Mouse (Mus musculus) kidney, embryonic 14.5 days (tissue): ENCODE measurements around the gene 4930404N11Rik. TPM values are rescaled to one million over a fixed set of nuclear protein-coding genes. Genes with fewer than 3 reads are reported as not detected.
A peak's percentile ranks its signal among the peaks of the same experiment; 100 is the strongest.

Experiments used
- ATAC-seq: fragments of 200-750 bp; cut with Nextera tagmentation; 2 replicates; pipeline ENCODE4 v1.8.0; 2017; ENCODE audit warnings: moderate number of reproducible peaks, mild to moderate bottlenecking, moderate TSS enrichment, moderate library complexity; ENCODE audit not compliant: low FRiP score, low TSS enrichment
- H3K27ac ChIP-seq: fragments of 300-500 bp; sonication (generic); 2 replicates; pipeline ENCODE4 v1.5.1; 2014; ENCODE audit warnings: low read depth, mild to moderate bottlenecking, low read length, moderate library complexity, mixed read lengths
- H3K27me3 ChIP-seq: fragments of 300-500 bp; sonication (generic); 2 replicates; pipeline ENCODE4 v1.6.1; 2014; ENCODE audit warnings: mild to moderate bottlenecking, low read length; ENCODE audit not compliant: control insufficient read depth, insufficient read depth
- H3K36me3 ChIP-seq: fragments of 300-500 bp; sonication (generic); 2 replicates; pipeline ENCODE4 v1.6.1; 2014; ENCODE audit warnings: low read length, mixed read lengths; ENCODE audit not compliant: control insufficient read depth, insufficient read depth
- H3K4me1 ChIP-seq: fragments of 300-500 bp; sonication (generic); 2 replicates; pipeline ENCODE4 v1.6.1; 2014; ENCODE audit warnings: low read length, mixed read lengths; ENCODE audit not compliant: control insufficient read depth, insufficient read depth
- H3K4me2 ChIP-seq: fragments of 300-500 bp; sonication (generic); replicated peaks from 2 replicates; pipeline ENCODE4 v1.6.1; 2014; ENCODE audit warnings: low read depth, mild to moderate bottlenecking, low read length
- H3K4me3 ChIP-seq: fragments of 300-500 bp; sonication (generic); 2 replicates; pipeline ENCODE4 v1.5.1; 2014; ENCODE audit warnings: mild to moderate bottlenecking, low read length
- H3K9ac ChIP-seq: fragments of 300-500 bp; sonication (generic); 2 replicates; pipeline ENCODE4 v1.6.1; 2014; ENCODE audit warnings: low read depth, mild to moderate bottlenecking, low read length, moderate library complexity
- H3K9me3 ChIP-seq: fragments of 300-500 bp; sonication (generic); 2 replicates; pipeline ENCODE4 v1.6.1; 2016; ENCODE audit warnings: low read length; ENCODE audit not compliant: control insufficient read depth
- WGBS: fragments of 180-500 bp; shearing (Covaris S2); extraction: QIAGEN DNeasy Blood & Tissue Kit; methylation state at CpG from one replicate; pipeline ENCODE4 v1.1.7; 2014; 5-methylcytosine and 5-hydroxymethylcytosine counted together
- polyA plus RNA-seq: library from polyadenylated mRNA; unstranded; fragments of >200 nt; fragmentation: Nextera tagmentation; extraction: Ambion mirVana; gene quantifications from 2 replicates; pipeline ENCODE4 v1.2.1, GENCODE M21; 2014

The 4930404N11Rik gene
- polyA plus RNA-seq, 1 experiment from 2014 or later, result 0.30 TPM

DNA sequence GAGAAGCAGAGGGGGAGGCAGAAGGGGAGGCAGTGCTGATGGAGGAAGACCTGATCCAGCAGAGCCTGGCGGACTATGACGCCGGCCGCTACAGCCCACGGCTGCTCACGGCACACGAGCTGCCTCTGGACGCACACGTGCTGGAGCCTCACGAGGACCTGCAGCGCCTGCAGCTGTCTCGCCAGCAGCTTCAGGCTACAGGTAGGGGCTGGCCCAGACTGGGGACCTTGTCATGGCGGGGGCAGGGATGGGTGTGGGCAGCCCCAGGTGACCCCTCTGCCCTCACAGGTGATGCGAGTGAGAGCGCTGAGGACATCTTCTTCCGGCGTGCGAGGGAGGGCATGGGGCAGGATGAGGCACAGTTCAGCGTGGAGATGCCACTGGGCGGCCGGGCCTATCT lies 40.4 kb downstream of the 4930404N11Rik start:
- Histone ChIP-seq H3K9me3 (no peaks in the 10 kb centered on the region), H3K36me3 (peaks cover 51% of the 10 kb centered on the region)

DNA sequence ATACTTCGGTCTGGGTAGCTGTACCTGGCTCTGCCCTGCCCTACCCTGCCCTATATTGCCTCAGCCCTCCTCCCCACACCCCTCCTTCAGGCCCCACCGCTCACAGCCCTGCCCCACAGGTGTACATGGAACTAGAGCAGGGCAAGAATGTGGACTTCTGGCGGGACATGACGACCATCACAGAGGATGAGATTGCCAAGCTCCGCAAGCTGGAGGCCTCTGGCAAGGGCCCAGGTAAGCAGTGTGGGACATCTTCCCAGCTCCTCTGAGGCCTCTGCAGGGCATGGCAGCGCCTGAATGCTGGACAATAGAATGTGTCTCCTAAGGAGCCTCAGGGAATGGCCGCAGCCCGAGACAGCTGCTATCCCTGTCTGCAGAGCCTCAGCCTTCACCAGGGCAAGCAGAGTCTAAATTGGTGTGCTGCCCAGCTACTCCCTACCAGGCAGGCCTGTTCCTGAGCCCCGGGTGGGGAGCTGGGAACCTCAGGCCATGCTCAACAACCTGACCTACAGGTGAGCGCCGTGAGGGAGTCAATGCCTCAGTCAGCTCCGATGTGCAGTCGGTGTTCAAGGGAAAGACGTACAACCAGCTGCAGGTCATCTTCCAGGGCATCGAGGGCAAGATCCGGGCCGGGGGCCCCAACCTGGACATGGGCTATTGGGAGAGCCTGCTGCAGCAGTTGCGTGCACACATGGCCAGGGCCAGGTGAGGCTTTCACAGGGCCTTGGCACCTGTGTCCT lies 41.7 kb downstream of the 4930404N11Rik start:
- ATAC-seq, result no peak
- WGBS, result 95% methylated on average over 18 of the region's 18 CpGs
- H3K9ac ChIP-seq, result no peak overlapping the region
- no peak overlapping the region for H3K4me2 ChIP-seq
- H3K9me3 ChIP-seq, result no peaks in the 10 kb centered on the region
- no peak overlapping the region for H3K4me3 ChIP-seq
- H3K36me3 ChIP-seq, result peaks cover 53% of the 10 kb centered on the region
- H3K27ac ChIP-seq, result no peak overlapping the region
- H3K4me1 ChIP-seq, result peaks cover 15% of the 10 kb centered on the region
- H3K27me3 ChIP-seq, result no peaks in the 10 kb centered on the region

More for the DNA sequence above, 40.4 kb downstream of the 4930404N11Rik start:
- WGBS, result 93% methylated on average over 21 of the region's 21 CpGs
- no peaks in the 10 kb centered on the region for H3K27me3 ChIP-seq
- no peak overlapping the region for H3K9ac ChIP-seq
- H3K4me1 ChIP-seq, result peaks cover 16% of the 10 kb centered on the region; the same call in 1 of the 2 replicates
- no peak overlapping the region for H3K4me3 ChIP-seq
- no peak for ATAC-seq
- no peak overlapping the region for H3K4me2 ChIP-seq
- H3K27ac ChIP-seq, result no peak overlapping the region

DNA sequence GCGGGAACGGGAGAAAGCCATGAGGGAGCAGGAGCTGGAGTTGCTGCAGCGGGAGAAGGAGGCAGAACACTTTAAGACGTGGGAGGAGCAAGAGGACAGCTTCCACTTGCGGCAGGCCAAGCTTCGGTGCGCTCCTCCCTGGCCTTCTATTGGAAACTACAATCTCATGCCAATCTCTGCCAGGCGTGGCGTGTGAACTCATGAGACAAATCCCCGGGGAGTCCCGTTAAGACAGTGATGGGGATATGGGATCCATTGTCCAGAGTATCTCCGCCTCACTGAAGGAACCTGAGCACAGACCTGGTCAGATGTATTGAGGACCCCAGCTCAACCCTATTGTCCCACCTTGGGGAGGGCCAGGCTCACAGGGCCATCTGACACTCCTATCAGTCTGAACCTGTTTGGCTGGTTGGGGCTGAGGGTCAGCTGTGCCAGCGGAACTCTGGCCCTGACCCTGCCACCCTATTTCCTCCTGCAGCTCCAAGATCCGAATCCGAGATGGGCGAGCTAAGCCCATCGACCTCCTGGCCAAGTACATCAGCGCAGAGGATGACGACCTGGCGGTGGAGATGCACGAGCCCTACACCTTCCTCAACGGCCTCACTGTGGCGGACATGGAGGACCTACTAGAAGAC lies 42.4 kb downstream of the 4930404N11Rik start:
- peak overlapping the region; percentile 12; the same call in 1 of the 2 replicates for H3K9ac ChIP-seq
- no peaks in the 10 kb centered on the region for H3K27me3 ChIP-seq
- H3K9me3 ChIP-seq, result no peaks in the 10 kb centered on the region
- no peak overlapping the region for H3K4me3 ChIP-seq
- no peak overlapping the region for H3K4me2 ChIP-seq
- peaks cover 14% of the 10 kb centered on the region for H3K4me1 ChIP-seq
- no peak overlapping the region for H3K27ac ChIP-seq
- WGBS, result 94% methylated on average over 23 of the region's 23 CpGs
- ATAC-seq, result no peak
- H3K36me3 ChIP-seq, result peaks cover 58% of the 10 kb centered on the region

DNA sequence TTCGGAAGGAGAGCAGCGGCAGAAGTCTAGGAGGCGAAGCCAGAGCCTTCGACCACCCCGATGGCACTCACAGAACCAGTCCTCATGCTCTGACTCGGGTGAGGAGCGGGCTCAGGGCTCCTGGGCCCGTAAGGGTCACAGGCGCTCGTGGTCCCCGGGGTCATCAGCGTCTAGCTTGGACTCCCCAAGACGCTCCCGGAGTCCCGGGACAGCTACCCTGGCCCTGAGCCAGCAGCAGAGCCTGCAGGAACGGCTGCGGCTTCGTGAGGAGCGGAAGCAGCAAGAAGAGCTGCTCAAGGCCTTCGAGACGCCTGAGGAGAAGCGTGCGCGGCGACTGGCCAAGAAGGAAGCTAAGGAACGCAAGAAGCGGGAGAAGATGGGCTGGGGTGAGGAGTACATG lies 43.2 kb downstream of the 4930404N11Rik start:
- peaks cover 17% of the 10 kb centered on the region for H3K4me1 ChIP-seq

DNA sequence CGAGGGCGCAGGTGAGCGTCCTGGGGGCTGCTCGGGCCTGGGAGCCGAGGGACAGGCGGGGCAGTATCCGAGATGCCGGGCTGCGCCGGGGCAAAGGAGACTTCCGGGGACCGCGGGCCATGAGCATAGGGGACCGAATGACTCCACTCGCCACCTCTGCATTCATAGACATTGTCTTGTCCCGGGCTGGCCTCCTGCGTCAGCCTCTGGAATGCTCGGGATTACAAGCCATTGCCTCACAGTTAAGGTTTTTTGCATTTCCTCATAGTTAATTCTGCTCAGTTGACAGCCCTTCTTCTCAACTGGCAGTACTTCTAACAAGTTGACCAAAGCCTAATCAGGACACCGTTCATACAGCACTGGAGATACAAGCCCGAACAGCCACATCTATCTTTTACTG lies 44.2 kb downstream of the 4930404N11Rik start:
- peak overlapping the region; percentile 85 for H3K27ac ChIP-seq
- H3K4me2 ChIP-seq, result peak overlapping the region; percentile 70
- no peaks in the 10 kb centered on the region for H3K27me3 ChIP-seq
- H3K9ac ChIP-seq, result peak overlapping the region; percentile 93
- H3K4me3 ChIP-seq, result peak overlapping the region; percentile 99
- peaks cover 55% of the 10 kb centered on the region for H3K36me3 ChIP-seq
- no peaks in the 10 kb centered on the region for H3K9me3 ChIP-seq
- no peak for ATAC-seq
- WGBS, result 3% methylated on average over 20 of the region's 20 CpGs
- peaks cover 27% of the 10 kb centered on the region for H3K4me1 ChIP-seq

More for the DNA sequence above, 43.2 kb downstream of the 4930404N11Rik start:
- no peaks in the 10 kb centered on the region for H3K27me3 ChIP-seq
- H3K36me3 ChIP-seq, result peaks cover 63% of the 10 kb centered on the region
- 93% methylated on average over 27 of the region's 27 CpGs for WGBS
- no peak overlapping the region for H3K27ac ChIP-seq
- H3K9me3 ChIP-seq, result no peaks in the 10 kb centered on the region
- H3K4me2 ChIP-seq, result no peak overlapping the region
- no peak overlapping the region for H3K4me3 ChIP-seq
- H3K9ac ChIP-seq, result 0 out of 2 replicates have a peak overlapping the region, but pooled peaks have one; percentile 93
- no peak for ATAC-seq

DNA sequence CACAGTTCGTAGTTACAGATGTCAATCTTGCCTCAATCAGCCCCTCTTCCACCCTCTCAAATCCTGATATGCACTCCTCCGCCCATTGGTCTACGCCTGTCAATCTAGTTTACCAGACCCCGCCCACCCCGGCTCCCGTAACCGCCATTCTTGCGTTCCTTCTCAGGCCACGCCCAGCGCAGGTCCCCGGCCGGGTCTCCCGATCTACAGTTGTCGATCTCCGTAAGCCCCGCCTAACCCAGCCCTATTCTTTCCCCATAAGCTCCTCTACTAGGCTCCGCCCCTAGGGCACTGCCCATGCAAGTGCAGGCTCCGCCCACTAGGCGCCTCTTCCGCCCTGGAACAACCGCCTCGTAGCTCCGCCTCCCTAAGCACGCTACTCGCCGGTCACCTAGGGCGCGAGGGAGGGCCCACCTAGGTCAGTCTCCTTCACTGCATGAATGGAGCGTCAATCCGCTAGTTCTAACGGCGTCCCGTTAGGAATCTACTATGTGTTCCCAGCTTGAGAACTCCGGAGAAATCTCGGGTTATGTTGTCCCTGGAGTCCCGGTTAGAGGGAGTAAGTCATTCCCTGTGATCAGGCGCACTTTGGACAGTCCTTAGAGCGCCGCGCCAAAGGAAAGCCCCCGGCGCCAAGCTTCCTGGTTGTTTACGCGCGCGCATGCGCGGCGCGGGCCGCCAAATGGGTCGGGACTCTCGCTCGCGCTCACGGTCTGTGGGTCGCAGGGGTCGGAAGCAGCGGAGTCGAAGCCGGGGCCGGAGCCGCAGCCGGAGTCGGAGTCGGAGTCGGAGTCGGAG lies 44.9 kb downstream of the 4930404N11Rik start, which contains the start of gene Cactin:
TSS of gene Cactin (plus strand) at position 554 of the 798 bp plus-strand sequence.
- peaks cover 53% of the 10 kb centered on the region for H3K36me3 ChIP-seq
- H3K9ac ChIP-seq, result peak within 1 kb of the TSS; percentile 93
- no peaks in the 10 kb centered on the region for H3K27me3 ChIP-seq
- peak within 1 kb of the TSS; percentile 76 for H3K4me2 ChIP-seq
- under 1% methylated on average over 68 of the region's 68 CpGs for WGBS
- H3K4me1 ChIP-seq, result peaks cover 32% of the 10 kb centered on the region
- H3K9me3 ChIP-seq, result no peaks in the 10 kb centered on the region
- ATAC-seq, result peak; percentile 91
- H3K4me3 ChIP-seq, result peak within 1 kb of the TSS; percentile 99
- peak within 1 kb of the TSS; percentile 85 for H3K27ac ChIP-seq

DNA sequence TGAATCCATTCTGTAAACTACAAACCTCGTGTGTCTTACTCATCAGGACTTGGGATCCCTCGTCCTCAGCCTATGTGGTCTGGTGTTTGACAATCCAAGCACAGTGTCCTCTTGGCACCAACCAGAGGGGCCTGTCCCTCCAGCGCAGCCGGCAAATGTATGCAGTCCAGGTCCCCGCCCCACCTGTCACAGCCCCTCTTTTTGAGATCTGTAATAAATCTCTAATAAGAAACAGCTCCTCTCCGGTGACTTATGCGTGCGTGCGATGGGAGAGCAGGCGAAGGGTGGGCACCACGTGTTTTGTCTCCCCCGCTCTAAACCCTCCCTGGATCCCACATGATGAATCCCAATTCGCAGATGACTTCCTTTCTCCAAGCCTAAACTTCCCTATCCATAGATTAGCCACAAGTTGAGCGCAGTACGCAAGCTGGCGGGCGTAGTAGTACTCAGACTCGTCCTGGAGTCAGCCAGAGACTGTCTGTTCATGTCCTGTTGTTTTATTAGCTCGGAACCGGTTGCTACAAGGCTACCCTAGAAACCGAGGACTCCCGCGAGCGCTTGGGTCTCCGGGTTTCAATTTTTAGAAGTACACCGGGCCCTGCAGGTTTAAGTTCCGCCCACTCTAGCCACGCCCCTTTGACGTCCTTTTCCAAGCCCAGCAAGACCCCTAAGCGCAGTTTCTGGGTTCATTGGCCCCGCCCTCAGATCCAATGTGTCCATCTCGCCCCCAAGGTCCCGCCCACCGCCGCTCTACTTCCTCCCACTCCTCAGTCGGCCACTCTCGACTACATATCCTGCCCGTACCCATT lies 45.7 kb downstream of the 4930404N11Rik start:
- H3K4me3 ChIP-seq, result peak overlapping the region; percentile 99
- ATAC-seq, result peak; percentile 82
- H3K27me3 ChIP-seq, result no peaks in the 10 kb centered on the region
- peak overlapping the region; percentile 85 for H3K27ac ChIP-seq
- WGBS, result under 1% methylated on average over 38 of the region's 38 CpGs
- peaks cover 53% of the 10 kb centered on the region for H3K36me3 ChIP-seq
- H3K4me2 ChIP-seq, result peak overlapping the region; percentile 76
- peaks cover 32% of the 10 kb centered on the region for H3K4me1 ChIP-seq
- H3K9ac ChIP-seq, result peak overlapping the region; percentile 93
- H3K9me3 ChIP-seq, result no peaks in the 10 kb centered on the region

DNA sequence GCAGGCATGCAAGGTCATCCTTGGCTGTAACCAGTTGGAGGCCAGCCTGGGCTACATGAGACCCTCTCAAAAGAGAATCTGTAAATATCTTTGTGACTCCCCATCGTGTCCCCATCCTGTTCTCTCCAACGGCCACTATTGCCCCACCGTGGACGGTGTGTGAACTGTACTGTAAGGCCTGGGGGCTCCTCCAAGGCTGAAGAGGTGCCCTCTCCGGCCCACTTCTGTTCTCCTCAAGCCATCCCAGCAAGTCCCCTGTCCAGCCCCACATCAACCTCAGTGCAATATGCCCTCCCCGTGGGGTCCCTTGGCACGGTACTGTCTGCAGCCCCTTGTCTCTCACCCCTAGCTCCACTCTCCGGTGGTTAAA lies 46.3 kb downstream of the 4930404N11Rik start:
- no peak for ATAC-seq

More for the DNA sequence above, 46.3 kb downstream of the 4930404N11Rik start:
- Histone ChIP-seq H3K4me1 (peaks cover 32% of the 10 kb centered on the region), H3K36me3 (peaks cover 49% of the 10 kb centered on the region), H3K4me3 (peak overlapping the region; percentile 99; the same call in 1 of the 2 replicates), H3K27ac (peak overlapping the region; percentile 85), H3K27me3 (no peaks in the 10 kb centered on the region), H3K9me3 (no peaks in the 10 kb centered on the region), H3K4me2 (peak overlapping the region; percentile 76), H3K9ac (peak overlapping the region; percentile 93; the same call in 1 of the 2 replicates)
- 34% methylated on average over 8 of the region's 8 CpGs for WGBS
